Mouse (Mus musculus): ENCODE data around the gene Lmntd1. TPM values are rescaled to one million over a fixed set of nuclear protein-coding genes. Genes with fewer than 3 reads are reported as not detected.

The Lmntd1 gene
- polyA plus RNA-seq, 1 experiment: not detected

DNA sequence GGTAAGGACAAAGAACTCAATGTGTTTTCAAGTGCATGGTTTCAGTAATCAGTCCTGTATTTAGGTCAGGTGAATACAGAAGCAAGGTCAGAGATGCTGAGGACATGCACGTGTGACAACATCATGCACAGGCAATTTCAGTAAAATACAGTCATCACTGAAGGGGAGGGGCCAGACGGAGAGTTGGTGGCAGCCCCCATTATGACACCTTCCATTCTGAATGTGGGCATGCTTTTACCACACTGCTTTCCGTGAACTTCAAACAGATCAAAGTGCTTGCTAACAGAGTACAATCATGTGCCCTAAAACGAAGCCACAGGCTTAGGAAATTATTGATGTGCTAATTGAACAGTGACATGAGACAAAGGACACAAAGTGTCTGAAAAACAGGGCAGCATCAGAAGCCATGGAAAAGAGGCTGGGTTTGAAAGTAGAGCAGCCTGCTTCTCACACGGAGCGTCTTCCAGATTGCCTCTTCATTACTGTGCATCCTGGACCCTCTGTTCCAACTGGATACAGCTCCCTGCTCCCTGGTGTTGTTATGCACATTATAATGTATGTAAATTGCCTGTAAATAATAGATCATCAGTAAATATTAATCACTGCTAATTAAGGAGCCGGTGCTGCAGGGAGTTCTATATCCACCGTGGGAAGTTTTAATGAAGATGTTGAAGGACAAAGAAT, 144.7 kb downstream of the Lmntd1 start:
- TF ChIP-seq POLR2A (IDR thresholded peaks at IDR 0.05; ENCODE audit: low read depth, low read length): no peak
- no peaks in the 10 kb centered on the region for H3K4me1 ChIP-seq (ENCODE audit: control insufficient read depth, insufficient read depth, insufficient read length, low read length)
- H3K27me3 ChIP-seq (ENCODE audit: control insufficient read depth, insufficient read depth, low read length): no peaks in the 10 kb centered on the region
- H3K36me3 ChIP-seq (ENCODE audit: control insufficient read depth, insufficient read depth, low read length): no peaks in the 10 kb centered on the region
- no peak overlapping the region for H3K4me3 ChIP-seq (ENCODE audit: low read depth, low read length)
- H3K27ac ChIP-seq (ENCODE audit: insufficient read depth, low read depth, low read length): no peak overlapping the region
- 71% methylated on average over 8 of the region's 8 CpGs for WGBS

DNA sequence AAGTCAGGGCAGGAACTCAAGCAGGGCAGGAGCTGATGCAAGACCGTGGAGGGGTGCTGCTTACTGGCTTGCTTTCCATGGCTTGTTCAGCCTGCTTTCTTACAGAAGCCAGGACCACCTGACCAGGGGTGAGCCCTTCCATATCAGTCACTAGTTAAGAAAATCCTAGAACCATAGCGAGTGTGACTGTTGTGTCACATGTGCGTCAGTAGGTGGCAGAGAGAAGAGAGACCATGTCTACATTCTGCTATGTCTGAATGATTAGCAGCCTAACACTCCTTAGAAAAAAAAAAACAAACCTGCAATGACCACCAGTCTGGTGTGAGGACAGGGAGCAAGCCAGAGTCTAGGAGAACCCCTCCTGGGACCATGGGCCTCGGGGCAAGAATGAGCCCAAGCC, 150.1 kb downstream of the Lmntd1 start:
- Histone ChIP-seq H3K27me3 (ENCODE audit: control insufficient read depth, insufficient read depth, low read length) (no peaks in the 10 kb centered on the region), H3K36me3 (ENCODE audit: control insufficient read depth, insufficient read depth, low read length) (no peaks in the 10 kb centered on the region), H3K4me3 (ENCODE audit: low read depth, low read length) (no peak overlapping the region), H3K4me1 (ENCODE audit: control insufficient read depth, insufficient read depth, insufficient read length, low read length) (no peaks in the 10 kb centered on the region), H3K27ac (ENCODE audit: insufficient read depth, low read depth, low read length) (no peak overlapping the region)
- TF ChIP-seq CTCF (IDR thresholded peaks at IDR 0.05; ENCODE audit: extremely low read depth, insufficient read length, insufficient replicate concordance, low read depth, low read length) (no peak), POLR2A (IDR thresholded peaks at IDR 0.05; ENCODE audit: low read depth, low read length) (no peak)
- WGBS: 78% methylated on average over 4 of the region's 4 CpGs

DNA sequence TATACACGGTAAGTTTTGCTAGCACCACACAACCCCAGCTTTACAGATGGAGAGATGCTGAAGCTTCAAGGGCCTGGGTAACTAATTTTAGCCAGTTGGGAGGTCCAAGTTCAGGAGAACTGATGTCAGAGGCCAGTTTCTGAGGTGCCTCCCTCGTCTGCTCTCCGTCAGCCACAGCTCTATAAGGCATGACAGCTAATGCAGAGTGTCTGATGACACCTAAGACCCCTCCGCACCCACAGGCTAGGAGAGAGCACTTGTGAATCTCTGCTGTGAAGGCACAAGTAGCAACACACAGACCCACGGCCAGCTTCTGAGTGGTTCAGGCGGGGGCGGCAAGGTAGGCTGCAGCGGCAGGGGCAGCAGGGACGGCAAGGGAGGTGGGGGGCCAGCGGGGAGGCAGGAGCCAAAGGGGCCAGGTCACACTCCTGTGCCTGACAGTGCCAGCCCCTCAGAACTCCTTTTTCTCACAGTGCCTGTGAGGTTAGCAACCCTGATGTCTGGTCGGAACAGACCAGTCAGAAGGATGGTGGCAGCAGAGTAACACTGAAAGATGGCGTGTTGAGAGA, 151.4 kb downstream of the Lmntd1 start:
- Histone ChIP-seq H3K27ac (ENCODE audit: insufficient read depth, low read depth, low read length) (no peak overlapping the region), H3K36me3 (ENCODE audit: control insufficient read depth, insufficient read depth, low read length) (no peaks in the 10 kb centered on the region), H3K4me3 (ENCODE audit: low read depth, low read length) (no peak overlapping the region), H3K4me1 (ENCODE audit: control insufficient read depth, insufficient read depth, insufficient read length, low read length) (no peaks in the 10 kb centered on the region), H3K27me3 (ENCODE audit: control insufficient read depth, insufficient read depth, low read length) (no peaks in the 10 kb centered on the region)
- TF ChIP-seq POLR2A (IDR thresholded peaks at IDR 0.05; ENCODE audit: low read depth, low read length) (no peak), CTCF (IDR thresholded peaks at IDR 0.05; ENCODE audit: extremely low read depth, insufficient read length, insufficient replicate concordance, low read depth, low read length) (no peak)
- WGBS: 83% methylated on average over 12 of the region's 12 CpGs

DNA sequence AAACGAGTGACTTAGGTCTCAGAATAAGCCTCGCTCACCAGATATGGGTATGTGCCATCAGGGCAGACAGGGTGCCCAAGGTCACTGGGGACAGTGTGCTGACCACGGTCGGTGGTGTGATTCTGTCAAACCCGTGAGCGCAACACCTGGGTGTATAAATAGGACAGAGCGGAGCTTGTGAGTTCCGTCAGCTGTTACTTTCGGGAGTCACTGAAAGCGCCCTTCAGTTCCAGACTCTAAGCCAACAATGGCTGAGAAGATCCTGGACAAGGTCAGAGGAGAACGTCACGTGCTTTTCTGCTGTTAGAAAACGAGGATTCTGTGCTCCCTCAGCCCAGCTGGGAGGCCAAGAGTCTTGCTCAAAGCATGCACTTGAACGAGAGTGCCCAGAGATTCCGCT, 157.1 kb downstream of the Lmntd1 start:
- Histone ChIP-seq H3K4me1 (ENCODE audit: control insufficient read depth, insufficient read depth, insufficient read length, low read length) (no peaks in the 10 kb centered on the region), H3K27me3 (ENCODE audit: control insufficient read depth, insufficient read depth, low read length) (no peaks in the 10 kb centered on the region), H3K4me3 (ENCODE audit: low read depth, low read length) (no peak overlapping the region), H3K27ac (ENCODE audit: insufficient read depth, low read depth, low read length) (no peak overlapping the region), H3K36me3 (ENCODE audit: control insufficient read depth, insufficient read depth, low read length) (no peaks in the 10 kb centered on the region)
- TF ChIP-seq CTCF (IDR thresholded peaks at IDR 0.05; ENCODE audit: extremely low read depth, insufficient read length, insufficient replicate concordance, low read depth, low read length) (no peak), POLR2A (IDR thresholded peaks at IDR 0.05; ENCODE audit: low read depth, low read length) (no peak)
- 69% methylated on average over 15 of the region's 15 CpGs for WGBS

DNA sequence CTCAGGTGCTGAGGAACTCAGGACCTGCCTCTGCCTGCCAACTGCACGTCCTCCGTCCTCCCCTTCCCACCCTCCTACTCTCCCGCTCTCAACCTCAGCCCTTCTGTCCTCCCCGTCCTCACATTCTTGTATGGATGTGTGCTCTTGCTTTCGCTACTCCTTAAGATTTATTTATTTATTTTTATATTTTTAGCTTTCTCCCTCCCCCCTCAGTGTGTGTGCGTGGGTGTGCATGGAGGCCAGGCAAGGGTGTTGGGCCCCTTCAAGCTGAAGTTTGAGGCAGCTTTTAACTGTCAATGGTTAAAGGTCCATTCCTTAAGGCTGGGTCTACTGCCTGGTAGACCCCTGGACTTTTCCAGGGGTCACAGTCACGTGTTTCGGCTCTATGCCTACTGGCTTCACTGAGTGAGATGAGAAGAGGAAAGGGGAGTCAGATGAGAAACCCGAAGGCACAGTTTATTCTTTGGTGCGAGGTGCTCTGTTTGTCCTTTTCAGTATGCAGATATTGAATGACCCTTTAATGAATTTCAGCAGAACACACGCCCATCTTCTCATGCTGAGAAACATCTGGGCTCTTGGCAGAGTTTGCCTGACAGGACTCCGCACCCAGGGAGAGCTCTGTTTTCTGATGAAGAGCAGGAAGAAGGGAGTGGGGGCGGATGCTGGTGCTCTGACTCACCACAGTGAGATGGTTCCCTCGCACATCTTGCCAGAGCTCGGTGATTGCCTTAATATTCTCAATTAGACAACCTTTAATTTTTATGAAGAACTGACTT, 163.3 kb downstream of the Lmntd1 start:
- no peak overlapping the region for H3K27ac ChIP-seq (ENCODE audit: insufficient read depth, low read depth, low read length)
- 61% methylated on average over 15 of the region's 15 CpGs for WGBS
- no peaks in the 10 kb centered on the region for H3K4me1 ChIP-seq (ENCODE audit: control insufficient read depth, insufficient read depth, insufficient read length, low read length)
- H3K36me3 ChIP-seq (ENCODE audit: control insufficient read depth, insufficient read depth, low read length): no peaks in the 10 kb centered on the region
- TF ChIP-seq CTCF (IDR thresholded peaks at IDR 0.05; ENCODE audit: extremely low read depth, insufficient read length, insufficient replicate concordance, low read depth, low read length): no peak
- no peak overlapping the region for H3K4me3 ChIP-seq (ENCODE audit: low read depth, low read length)
- H3K27me3 ChIP-seq (ENCODE audit: control insufficient read depth, insufficient read depth, low read length): no peaks in the 10 kb centered on the region

DNA sequence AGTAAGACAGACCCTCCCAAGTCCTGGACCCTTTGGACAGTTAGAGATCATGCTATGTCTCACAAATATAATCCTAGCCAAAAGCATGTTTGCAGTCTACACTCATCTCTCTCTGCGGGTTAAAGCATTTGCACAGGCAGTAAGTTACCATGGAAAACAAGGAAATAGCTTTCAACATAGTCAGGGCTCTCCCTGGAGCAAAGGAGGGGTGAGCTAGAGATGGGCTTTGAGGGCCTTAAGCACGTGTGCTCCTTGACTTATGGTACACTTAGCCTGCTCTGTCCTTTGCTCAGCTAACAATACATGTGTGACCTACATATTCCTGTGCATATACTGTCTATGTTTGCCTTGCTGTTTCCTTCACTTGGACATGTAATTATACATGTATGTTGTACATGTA, 165.8 kb downstream of the Lmntd1 start:
- Histone ChIP-seq H3K27ac (ENCODE audit: insufficient read depth, low read depth, low read length) (no peak overlapping the region), H3K4me1 (ENCODE audit: control insufficient read depth, insufficient read depth, insufficient read length, low read length) (no peaks in the 10 kb centered on the region), H3K4me3 (ENCODE audit: low read depth, low read length) (no peak overlapping the region), H3K27me3 (ENCODE audit: control insufficient read depth, insufficient read depth, low read length) (no peaks in the 10 kb centered on the region), H3K36me3 (ENCODE audit: control insufficient read depth, insufficient read depth, low read length) (no peaks in the 10 kb centered on the region)
- TF ChIP-seq CTCF (IDR thresholded peaks at IDR 0.05; ENCODE audit: extremely low read depth, insufficient read length, insufficient replicate concordance, low read depth, low read length): no peak
- WGBS: 29% methylated on average over 2 of the region's 2 CpGs

DNA sequence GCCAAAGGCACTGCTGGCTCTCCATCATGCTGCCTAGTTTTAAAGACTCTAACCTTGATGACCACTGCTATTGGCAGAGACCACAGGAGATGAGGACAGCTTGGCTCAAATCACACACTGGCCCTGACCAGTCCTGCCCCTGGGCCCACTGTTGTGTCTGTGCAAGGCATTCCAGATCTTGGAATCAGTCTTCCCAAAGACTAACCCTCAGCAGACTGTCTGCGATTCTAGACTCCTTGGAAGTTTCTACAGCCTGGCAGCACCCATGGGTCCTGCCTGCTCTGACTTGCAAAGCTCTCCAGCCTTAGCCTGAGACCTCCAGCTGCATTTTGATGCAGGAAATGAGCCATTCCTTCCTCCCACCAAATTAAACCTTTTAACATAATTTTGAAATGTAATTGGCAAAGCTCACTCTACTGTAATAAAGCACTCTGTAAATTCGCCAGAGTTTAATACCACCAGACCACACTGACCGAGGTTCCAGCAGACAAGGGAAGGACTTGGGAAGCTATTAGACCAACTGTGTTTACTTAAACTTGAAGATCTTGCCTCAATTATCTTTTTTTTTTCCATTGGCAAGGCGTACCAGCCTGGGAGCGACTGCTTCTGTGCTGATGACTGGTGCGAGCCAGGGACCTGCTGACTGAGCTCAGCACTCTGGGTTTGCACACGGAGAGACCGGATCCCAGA, 168.2 kb downstream of the Lmntd1 start:
- TF ChIP-seq POLR2A (IDR thresholded peaks at IDR 0.05; ENCODE audit: low read depth, low read length): no peak
- TF ChIP-seq CTCF (IDR thresholded peaks at IDR 0.05; ENCODE audit: extremely low read depth, insufficient read length, insufficient replicate concordance, low read depth, low read length): no peak
- Histone ChIP-seq H3K27ac (ENCODE audit: insufficient read depth, low read depth, low read length) (no peak overlapping the region), H3K36me3 (ENCODE audit: control insufficient read depth, insufficient read depth, low read length) (no peaks in the 10 kb centered on the region), H3K4me3 (ENCODE audit: low read depth, low read length) (no peak overlapping the region), H3K27me3 (ENCODE audit: control insufficient read depth, insufficient read depth, low read length) (no peaks in the 10 kb centered on the region), H3K4me1 (ENCODE audit: control insufficient read depth, insufficient read depth, insufficient read length, low read length) (no peaks in the 10 kb centered on the region)
- 63% methylated on average over 8 of the region's 8 CpGs for WGBS

All from small intestine, adult 2 months (tissue).